Mouse (Mus musculus): Measurements from ENCODE around the gene Dnajb13. TPM values are rescaled to one million over a fixed set of nuclear protein-coding genes. Genes with fewer than 3 reads are reported as not detected.

The Dnajb13 gene
- polyA plus RNA-seq, 1 experiment from 2014 or later = 0.18 TPM

DNA sequence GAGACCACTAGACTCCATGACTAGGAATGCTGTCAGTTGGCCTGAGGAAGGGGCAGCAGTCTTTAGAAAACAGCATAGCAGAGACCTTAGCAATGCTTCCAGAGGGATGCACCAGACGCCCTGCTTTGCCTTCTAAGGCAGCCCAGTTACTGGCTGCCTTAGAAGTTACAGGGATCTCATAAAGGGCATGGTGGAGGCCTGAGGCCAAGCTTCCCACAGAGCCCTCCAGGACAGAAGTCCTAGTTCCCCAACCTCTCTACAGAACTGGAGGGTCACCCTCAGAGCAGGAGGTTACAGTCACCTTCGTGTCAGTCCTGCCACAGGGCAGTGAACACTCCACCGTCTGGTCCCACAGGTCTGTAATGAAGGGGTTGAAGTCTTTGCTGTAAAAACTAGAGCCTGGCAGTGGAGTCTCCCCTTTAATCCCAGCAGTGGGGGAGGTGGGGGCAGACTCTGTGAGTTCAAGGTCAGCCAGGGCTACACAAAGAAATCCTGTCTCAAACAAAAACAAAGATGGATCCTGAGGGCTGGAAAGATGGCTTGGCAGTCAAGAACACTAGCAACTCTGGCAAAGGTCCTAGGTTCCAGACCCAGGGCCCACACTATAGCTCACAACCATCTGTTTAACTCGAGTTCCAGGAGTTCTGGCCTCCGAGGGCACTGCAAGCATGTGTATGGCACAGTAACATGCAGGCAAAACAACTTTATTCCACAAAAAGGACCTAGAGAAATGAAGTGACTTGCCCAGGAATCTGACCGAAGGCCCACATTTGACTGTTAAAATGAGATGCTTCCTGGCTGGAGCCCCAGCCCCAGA is 13.5 kb downstream of the Dnajb13 start:
- Histone ChIP-seq H3K27me3 (ENCODE audit: insufficient read depth, low read length) (no peaks in the 10 kb centered on the region), H3K9ac (no peak overlapping the region), H3K9me3 (ENCODE audit: low read depth, low read length) (no peaks in the 10 kb centered on the region), H3K4me1 (ENCODE audit: insufficient read depth) (no peaks in the 10 kb centered on the region), H3K27ac (ENCODE audit: low read depth) (0 out of 2 replicates have a peak overlapping the region, but pooled peaks have one; percentile 30), H3K4me2 (no peak overlapping the region), H3K36me3 (ENCODE audit: insufficient read depth) (peaks cover 37% of the 10 kb centered on the region), H3K4me3 (ENCODE audit: low read depth, low read length) (no peak overlapping the region)
- TF ChIP-seq CTCF (IDR thresholded peaks at IDR 0.05; ENCODE audit: low read depth) = no peak
- no peak for DNase-seq
- WGBS = 67% methylated on average over 6 of the region's 6 CpGs
- no peak for ATAC-seq (ENCODE audit: insufficient read depth)

DNA sequence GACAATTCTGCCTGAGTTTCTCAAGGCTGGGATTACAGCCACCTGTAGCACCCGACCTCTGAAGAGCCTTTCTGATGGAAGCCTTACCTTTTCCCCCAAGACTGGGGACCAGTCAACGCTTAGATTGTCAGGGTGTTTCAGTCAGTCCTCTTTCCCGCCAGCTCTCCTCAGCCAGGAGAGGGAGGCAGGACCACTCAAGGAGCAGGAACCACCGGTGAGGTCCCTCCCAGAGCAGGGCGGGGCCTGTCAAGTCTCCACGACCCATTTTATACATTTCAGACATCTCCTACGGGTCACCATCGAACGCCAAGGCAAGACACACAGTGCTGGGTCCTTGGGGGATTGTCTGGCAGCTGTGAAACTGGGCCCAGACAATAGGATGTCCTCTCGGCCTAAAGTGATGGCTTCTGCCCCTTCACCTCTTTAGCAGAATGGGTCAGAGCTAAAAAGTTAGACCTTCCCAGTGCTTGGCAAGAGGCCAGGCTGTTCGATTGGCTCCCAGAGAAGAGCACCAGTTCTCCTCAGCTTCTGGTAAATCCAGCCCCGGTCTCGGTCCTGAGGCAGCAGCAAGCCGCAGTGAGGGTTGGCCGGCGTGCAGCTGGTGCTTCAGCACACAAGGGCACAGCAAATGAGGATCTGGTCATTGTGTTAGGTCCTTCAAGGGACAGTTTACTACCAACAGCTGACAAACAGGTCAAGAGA is 14.3 kb downstream of the Dnajb13 start:
- H3K4me1 ChIP-seq (ENCODE audit: insufficient read depth) = 0 out of 2 replicates have a peak, but pooled peaks cover 6% of the 10 kb centered on the region
- DNase-seq (peak; percentile 29), ATAC-seq (ENCODE audit: insufficient read depth) (no peak)
- no peaks in the 10 kb centered on the region for H3K9me3 ChIP-seq (ENCODE audit: low read depth, low read length)
- TF ChIP-seq CTCF (IDR thresholded peaks at IDR 0.05; ENCODE audit: low read depth) = no peak
- H3K4me3 ChIP-seq (ENCODE audit: low read depth, low read length) = no peak overlapping the region
- 53% methylated on average over 16 of the region's 16 CpGs for WGBS
- no peak overlapping the region for H3K9ac ChIP-seq
- peak overlapping the region; percentile 30; the same call in 1 of the 2 replicates for H3K27ac ChIP-seq (ENCODE audit: low read depth)
- H3K36me3 ChIP-seq (ENCODE audit: insufficient read depth) = peaks cover 37% of the 10 kb centered on the region
- no peaks in the 10 kb centered on the region for H3K27me3 ChIP-seq (ENCODE audit: insufficient read depth, low read length)
- no peak overlapping the region for H3K4me2 ChIP-seq

DNA sequence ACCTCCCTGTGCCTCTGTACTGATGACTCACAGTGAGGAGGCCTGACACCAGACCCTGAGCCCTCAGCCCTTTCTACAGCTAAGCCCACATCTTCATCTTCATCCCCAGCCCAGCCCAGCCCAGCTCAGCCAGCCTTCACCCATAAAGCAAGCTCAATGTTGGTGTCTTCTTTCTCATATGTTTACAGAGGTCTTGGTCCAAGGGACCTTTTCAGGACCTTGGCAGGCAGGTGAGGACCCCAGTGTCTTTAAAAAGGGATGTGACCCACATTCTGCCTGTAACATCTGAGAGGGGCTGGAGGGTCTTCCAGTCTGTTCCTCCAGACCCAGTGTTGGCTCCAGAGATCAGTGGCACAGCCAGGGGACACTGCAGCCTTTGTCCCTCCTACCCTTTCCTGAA is 15.3 kb downstream of the Dnajb13 start:
- Histone ChIP-seq H3K4me1 (ENCODE audit: insufficient read depth) (0 out of 2 replicates have a peak, but pooled peaks cover 8% of the 10 kb centered on the region), H3K9ac (no peak overlapping the region), H3K36me3 (ENCODE audit: insufficient read depth) (peaks cover 37% of the 10 kb centered on the region), H3K9me3 (ENCODE audit: low read depth, low read length) (no peaks in the 10 kb centered on the region), H3K4me3 (ENCODE audit: low read depth, low read length) (no peak overlapping the region), H3K4me2 (no peak overlapping the region), H3K27me3 (ENCODE audit: insufficient read depth, low read length) (no peaks in the 10 kb centered on the region), H3K27ac (ENCODE audit: low read depth) (no peak overlapping the region)
- TF ChIP-seq CTCF (IDR thresholded peaks at IDR 0.05; ENCODE audit: low read depth) = no peak
- DNase-seq (no peak), ATAC-seq (ENCODE audit: insufficient read depth) (no peak)

DNA sequence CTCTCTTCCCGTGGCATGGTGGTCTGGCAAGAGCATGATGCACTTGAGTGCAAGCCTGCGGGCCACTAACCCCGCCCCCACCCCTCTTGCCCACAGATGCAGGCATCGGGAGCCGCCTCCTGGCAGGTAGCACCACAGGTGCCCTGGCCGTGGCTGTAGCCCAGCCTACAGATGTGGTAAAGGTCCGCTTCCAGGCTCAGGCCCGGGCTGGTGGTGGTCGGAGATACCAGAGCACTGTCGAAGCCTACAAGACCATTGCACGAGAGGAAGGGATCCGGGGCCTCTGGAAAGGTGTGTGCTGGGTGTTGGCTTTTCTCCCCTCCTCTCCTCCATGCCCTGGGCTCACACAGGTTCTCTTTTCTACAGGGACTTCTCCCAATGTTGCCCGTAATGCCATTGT is 16.8 kb downstream of the Dnajb13 start:
- ATAC-seq (ENCODE audit: insufficient read depth) (no peak), DNase-seq (no peak)
- H3K36me3 ChIP-seq (ENCODE audit: insufficient read depth) = peaks cover 40% of the 10 kb centered on the region
- peaks cover 17% of the 10 kb centered on the region; the same call in 1 of the 2 replicates for H3K4me1 ChIP-seq (ENCODE audit: insufficient read depth)
- WGBS = 91% methylated on average over 13 of the region's 13 CpGs
- H3K27ac ChIP-seq (ENCODE audit: low read depth) = no peak overlapping the region
- no peak overlapping the region for H3K4me3 ChIP-seq (ENCODE audit: low read depth, low read length)
- TF ChIP-seq CTCF (IDR thresholded peaks at IDR 0.05; ENCODE audit: low read depth) = no peak
- H3K27me3 ChIP-seq (ENCODE audit: insufficient read depth, low read length) = no peaks in the 10 kb centered on the region
- H3K4me2 ChIP-seq = no peak overlapping the region
- no peak overlapping the region for H3K9ac ChIP-seq
- H3K9me3 ChIP-seq (ENCODE audit: low read depth, low read length) = no peaks in the 10 kb centered on the region

DNA sequence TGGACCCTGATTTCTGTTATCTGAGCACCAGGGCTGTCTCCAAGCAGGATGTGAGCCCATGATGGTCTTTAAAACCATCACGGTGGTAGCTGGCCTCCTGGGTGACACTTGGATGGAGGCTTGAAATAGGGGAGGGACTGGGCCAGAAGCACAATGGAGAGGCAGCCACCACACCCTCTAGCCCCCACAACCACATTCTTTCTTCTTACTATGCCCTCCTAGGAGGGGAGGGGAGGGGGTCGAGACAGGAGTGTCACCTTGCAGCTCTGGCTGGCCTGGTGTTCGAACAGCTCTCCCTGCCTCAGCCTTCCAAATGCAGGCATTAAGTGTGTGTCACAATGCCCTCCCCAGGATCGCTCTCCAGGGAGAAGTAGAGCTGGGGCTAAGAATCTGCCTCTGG is 17.4 kb downstream of the Dnajb13 start:
- WGBS = 82% methylated on average over 4 of the region's 4 CpGs
- no peak for TF ChIP-seq CTCF (IDR thresholded peaks at IDR 0.05; ENCODE audit: low read depth)

DNA sequence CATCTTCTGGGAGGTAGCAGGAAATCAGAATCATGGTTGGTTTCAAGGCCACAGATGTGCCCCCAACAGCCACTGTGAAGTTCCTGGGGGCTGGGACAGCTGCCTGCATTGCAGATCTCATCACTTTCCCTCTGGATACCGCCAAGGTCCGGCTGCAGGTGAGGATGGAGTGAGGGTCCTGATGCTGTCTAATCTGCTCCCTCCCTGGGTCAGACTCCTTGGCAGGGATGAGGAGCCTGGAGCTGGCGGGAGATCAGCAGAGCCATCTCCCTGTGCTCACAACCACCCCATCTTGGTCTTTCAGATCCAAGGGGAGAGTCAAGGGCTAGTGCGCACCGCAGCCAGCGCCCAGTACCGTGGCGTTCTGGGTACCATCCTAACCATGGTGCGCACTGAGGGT is 18.0 kb downstream of the Dnajb13 start:
- no peak for ATAC-seq (ENCODE audit: insufficient read depth)
- no peak for TF ChIP-seq CTCF (IDR thresholded peaks at IDR 0.05; ENCODE audit: low read depth)
- WGBS = 98% methylated on average over 9 of the region's 9 CpGs

More for the DNA sequence above, 17.4 kb downstream of the Dnajb13 start:
- no peak overlapping the region for H3K9ac ChIP-seq
- H3K4me3 ChIP-seq (ENCODE audit: low read depth, low read length) = no peak overlapping the region
- no peaks in the 10 kb centered on the region for H3K9me3 ChIP-seq (ENCODE audit: low read depth, low read length)
- no peaks in the 10 kb centered on the region for H3K27me3 ChIP-seq (ENCODE audit: insufficient read depth, low read length)
- H3K4me1 ChIP-seq (ENCODE audit: insufficient read depth) = peaks cover 17% of the 10 kb centered on the region
- H3K27ac ChIP-seq (ENCODE audit: low read depth) = no peak overlapping the region
- no peak for ATAC-seq (ENCODE audit: insufficient read depth)
- H3K4me2 ChIP-seq = no peak overlapping the region
- no peak for DNase-seq
- peaks cover 40% of the 10 kb centered on the region for H3K36me3 ChIP-seq (ENCODE audit: insufficient read depth)

DNA sequence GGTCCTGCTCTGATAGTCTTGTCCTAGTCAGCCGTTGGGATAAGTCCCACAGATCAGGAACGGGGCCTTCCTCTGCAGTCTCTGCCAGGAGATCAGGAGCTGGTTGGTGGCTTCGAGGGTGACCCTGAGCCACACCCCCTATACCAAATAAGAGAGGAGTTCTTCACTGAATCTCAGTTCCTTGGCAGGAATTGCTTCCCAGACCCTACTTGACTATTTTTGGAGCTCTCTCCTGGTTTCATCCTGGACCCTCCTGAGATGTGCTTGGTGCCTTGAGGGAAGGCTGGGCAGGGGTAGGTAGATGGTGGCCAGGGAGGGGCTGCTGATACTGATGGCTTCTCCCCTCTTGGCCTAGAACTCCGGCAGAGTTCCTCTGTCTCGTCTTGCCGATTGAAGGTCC is 18.4 kb downstream of the Dnajb13 start:
- Histone ChIP-seq H3K36me3 (ENCODE audit: insufficient read depth) (peaks cover 40% of the 10 kb centered on the region), H3K9ac (no peak overlapping the region), H3K27ac (ENCODE audit: low read depth) (peak overlapping the region; percentile 60; the same call in 1 of the 2 replicates), H3K4me1 (ENCODE audit: insufficient read depth) (peaks cover 17% of the 10 kb centered on the region), H3K4me3 (ENCODE audit: low read depth, low read length) (0 out of 2 replicates have a peak overlapping the region, but pooled peaks have one; percentile 52), H3K9me3 (ENCODE audit: low read depth, low read length) (no peaks in the 10 kb centered on the region), H3K27me3 (ENCODE audit: insufficient read depth, low read length) (no peaks in the 10 kb centered on the region), H3K4me2 (peak overlapping the region; percentile 93)
- DNase-seq = no peak
- 66% methylated on average over 6 of the region's 6 CpGs for WGBS
- ATAC-seq (ENCODE audit: insufficient read depth) = no peak
- TF ChIP-seq CTCF (IDR thresholded peaks at IDR 0.05; ENCODE audit: low read depth) = no peak

More for the DNA sequence above, 18.0 kb downstream of the Dnajb13 start:
- Histone ChIP-seq H3K9ac (no peak overlapping the region), H3K36me3 (ENCODE audit: insufficient read depth) (peaks cover 40% of the 10 kb centered on the region), H3K4me2 (no peak overlapping the region), H3K9me3 (ENCODE audit: low read depth, low read length) (no peaks in the 10 kb centered on the region), H3K4me3 (ENCODE audit: low read depth, low read length) (no peak overlapping the region), H3K27me3 (ENCODE audit: insufficient read depth, low read length) (no peaks in the 10 kb centered on the region), H3K4me1 (ENCODE audit: insufficient read depth) (peaks cover 17% of the 10 kb centered on the region), H3K27ac (ENCODE audit: low read depth) (no peak overlapping the region)
- no peak for DNase-seq
